Mouse (Mus musculus): ENCODE data around the gene Unc93a.
"Not testable (repeated sequence)": the region's sequence is repeated elsewhere in the genome, so short reads cannot be mapped to it uniquely, and the experiment has no call there.

- not testable (repeated sequence) for TF ChIP-seq CTCF, EP300 (IDR thresholded peaks at IDR 0.05; ENCODE audit: low read depth)
These were observed 39.4 kb downstream of the Unc93a start for GRCm38 (mm10) chr17:13092100-13092764.

All from liver, postnatal 0 days (tissue).